Mouse (Mus musculus) gastrocnemius, postnatal 36 days (tissue): Measurements from ENCODE around the gene Gm49388. TPM values are rescaled to one million over a fixed set of nuclear protein-coding genes. Genes with fewer than 3 reads are reported as not detected.

Experiments
- DNase-seq, 2 experiments: peaks; one replicate each; pipeline ENCODE4 v3.0.0; 2022
- intact Hi-C: fragments of 180-260 bp; cut with DNase I; formaldehyde crosslinking; loops from one replicate; pipeline ENCODE4 v1.15.1; 2025
- total RNA-seq, 2 experiments: library from RNA; stranded (reverse); gene quantifications; 2 replicates each; pipeline ENCODE4 v1.2.3; 2021

The Gm49388 gene
- total RNA-seq, 2 experiments from 2014 or later, result 0.31 to 2.1 TPM

DNA sequence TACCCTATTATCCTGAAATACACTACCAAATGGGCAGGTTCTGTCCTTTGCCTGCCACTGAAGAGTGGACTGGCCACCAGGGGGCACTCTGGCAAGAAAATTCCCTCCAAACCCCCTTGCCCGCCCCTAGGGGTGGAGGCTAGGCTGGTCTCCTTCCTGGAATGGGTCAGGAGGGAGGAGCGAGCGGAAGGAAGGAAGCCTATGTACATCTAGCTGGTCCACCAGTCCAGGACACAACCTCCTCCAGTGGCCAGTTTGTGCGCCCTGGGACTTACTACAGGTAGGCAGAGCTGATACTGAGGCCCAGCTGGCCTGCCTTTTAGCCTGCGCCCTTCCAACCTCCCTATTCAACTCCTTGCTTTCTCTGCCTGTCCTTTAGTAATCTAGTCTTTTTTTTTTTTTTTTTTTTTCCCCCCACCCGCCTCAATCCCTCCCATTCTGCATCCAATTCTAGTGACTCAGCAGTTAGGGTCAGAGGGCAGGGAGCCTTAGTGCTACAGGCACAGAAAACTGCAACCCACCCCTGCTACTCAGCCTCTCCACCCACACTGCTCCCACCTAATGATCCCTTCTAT, 15.1 kb downstream of the Gm49388 start, which contains the start of gene Hsd3b7:
Hsd3b7 (plus strand) TSS at position 170 of the 575 bp plus-strand sequence.
- intact Hi-C loops, result loop anchor here (5.0 kb wide), 2 partner anchors 77 to 137 kb away; partner anchors contain the start of genes Zfp646 and Zfp668
- DNase-seq, result peak; percentile 93 to 94

DNA sequence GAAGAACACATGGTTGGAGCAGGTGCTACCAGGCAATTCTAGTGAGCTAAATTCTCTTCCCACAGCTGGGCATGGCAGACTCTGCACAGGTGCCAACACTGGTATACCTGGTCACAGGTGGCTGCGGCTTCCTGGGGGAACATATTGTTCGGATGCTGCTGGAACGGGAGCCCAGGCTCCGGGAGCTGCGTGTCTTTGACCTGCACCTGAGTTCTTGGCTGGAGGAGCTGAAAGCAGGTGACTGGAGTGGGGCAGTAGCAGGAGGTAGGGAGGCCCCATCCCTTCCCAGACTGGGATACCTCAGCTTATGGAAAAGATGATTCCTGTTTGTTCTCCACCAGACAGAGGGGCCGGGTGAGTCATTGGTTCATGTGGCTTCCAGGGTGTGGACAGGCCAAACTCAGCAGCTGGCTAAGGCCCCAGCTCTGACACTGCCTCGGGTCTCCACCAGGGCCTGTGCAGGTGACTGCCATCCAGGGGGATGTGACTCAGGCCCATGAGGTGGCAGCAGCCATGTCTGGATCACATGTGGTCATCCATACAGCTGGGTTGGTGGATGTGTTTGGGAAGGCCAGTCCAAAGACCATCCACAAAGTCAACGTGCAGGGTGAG, 15.7 kb downstream of the Gm49388 start:
- no peak for DNase-seq
- intact Hi-C loops, result loop anchor here (5.0 kb wide), 2 partner anchors 76 to 136 kb away; partner anchors contain the start of genes Zfp646 and Zfp668

DNA sequence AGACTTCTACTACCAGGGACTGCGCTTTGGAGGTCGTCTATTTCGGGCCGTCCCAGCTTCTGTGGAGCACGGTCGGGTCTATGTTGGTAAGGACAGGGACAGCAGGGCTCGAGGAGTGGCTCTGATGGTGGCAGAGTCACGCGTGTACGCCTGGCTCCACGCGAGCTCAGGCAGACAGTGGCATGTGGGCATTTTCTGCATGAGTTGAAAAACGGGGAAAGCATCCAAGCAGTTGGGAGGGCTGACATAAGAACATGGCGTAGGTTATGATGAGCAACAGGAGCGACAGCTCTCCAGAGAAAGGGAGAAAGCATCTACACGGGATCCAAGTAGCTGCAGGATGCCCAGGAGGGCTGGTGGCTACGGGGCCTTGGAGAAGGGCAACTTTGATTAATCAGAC, 16.9 kb downstream of the Gm49388 start:
- no peak for DNase-seq
- intact Hi-C loops, result loop anchor here (2.0 to 5.0 kb wide), 3 partner anchors 32 to 135 kb away; partner anchors contain the start of genes Zfp646 and Zfp668

DNA sequence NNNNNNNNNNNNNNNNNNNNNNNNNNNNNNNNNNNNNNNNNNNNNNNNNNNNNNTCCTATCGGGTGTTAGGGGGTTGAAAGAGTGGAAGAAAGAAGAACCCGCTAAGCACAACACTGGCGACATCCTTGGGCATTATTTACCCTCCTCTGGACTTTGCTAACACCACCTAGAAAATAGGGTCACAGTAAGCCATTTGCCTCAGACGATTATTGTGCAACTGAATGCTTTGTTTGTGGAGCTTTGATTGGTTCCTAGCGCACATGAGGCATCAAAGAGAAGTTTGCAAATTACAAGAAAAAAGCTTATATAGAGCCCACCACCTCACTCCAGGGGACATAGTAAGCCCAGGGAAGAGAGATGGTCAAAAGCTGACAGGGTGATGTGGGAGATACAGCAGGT, 23.4 kb downstream of the Gm49388 start:
- intact Hi-C loops, result no loop called here
- DNase-seq, result no peak

DNA sequence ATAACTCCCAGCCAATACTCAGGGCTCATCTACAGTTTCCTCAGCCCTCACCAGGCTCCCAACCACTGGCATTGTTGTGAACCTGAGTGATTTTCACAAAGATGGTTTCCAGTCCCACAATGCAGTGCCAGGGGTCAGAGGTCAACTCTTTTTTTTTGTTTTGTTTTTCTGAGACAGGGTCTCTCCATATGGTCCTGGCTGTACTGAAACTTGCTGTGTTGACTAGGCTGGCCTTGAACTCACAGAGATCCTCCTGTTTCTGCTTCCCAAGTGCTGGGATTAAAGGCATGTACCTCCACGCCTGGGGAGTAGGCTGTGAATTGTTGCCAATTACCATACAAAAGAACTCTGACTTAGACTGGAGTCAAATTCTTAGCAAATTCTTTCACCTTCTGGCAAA, 24.4 kb downstream of the Gm49388 start:
- intact Hi-C loops, result no loop called here
- DNase-seq, result no peak

DNA sequence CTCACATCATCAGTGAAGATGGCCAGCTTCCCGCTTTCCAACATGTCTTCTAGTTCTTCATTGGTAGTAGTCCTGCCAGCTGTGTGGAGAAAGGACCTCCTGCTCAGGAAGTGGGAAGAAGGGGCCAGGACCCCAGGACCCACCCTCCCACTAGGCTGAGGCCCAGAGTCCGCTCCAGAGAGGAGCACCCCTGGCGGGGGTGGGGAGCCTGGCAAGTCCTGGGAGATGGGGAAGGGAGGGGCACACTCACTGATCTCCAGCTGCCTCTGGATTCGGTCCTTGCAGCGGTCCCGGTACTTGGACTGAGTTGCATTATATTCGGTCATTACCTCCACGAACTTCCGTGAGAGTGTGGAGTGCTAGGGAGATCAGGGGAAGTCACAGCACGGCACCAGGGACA, 25.2 kb downstream of the Gm49388 start:
- intact Hi-C loops, result no loop called here
- peak in 1 of 2 experiments; percentile 2 for DNase-seq

DNA sequence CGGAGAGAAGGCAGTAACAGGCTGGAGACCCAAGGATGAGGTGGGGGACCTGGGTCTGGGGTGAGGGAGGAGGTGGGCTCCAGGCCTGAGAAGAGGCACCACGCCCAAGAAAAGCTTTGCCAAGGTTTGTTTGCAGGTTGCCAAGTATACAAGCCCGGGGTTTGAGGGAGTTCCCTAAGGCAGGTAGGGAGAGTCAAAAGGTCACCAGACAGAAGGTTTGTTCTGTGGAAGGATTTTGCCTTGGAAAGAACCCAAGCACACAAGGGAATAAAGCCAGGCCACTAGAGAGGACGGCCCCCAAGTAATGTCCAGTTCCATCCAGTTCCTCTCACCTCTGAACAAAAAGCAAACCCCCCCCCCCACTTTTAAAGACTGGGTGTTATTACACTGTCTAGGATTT, 25.8 kb downstream of the Gm49388 start:
- intact Hi-C loops, result no loop called here
- no peak for DNase-seq

DNA sequence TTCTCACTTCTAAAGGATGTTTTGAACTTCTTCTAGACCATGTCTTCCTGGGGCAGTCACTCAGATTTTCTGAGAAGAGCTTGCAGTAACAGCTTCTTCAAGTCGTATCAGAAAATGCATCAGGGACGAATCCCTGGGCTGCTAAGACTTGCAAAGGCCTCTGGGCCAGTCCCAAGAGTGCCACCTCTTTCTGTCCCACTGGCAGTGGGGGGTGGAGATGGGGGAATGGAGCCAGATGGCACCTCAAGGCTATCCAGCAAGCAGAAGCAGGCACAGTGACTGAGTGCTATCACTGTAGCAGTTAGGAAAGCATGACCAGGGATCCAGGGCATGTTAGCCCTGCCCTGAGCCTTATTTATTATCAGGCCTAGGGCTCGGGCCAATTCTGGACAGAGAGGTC, 26.9 kb downstream of the Gm49388 start:
- peak in 1 of 2 experiments; percentile 4 for DNase-seq

DNA sequence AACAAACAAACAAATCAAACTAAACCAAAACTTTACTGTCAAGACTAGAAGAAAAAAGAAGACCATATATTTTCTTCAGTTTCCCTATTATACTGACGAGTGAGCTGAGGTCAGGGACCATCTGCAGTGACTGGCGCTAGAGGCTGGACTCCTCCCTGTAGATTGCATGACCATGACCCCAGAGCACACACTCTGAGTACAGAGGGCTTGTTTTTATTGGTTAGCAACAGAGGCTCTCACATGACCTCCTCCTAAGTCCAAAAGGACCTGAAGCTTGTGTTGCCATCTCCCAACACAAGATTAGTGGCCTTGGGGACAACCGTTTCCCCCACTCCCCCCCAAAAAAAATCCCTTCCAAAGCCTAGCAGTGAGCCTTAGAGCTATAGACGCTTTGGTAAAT, 28.4 kb downstream of the Gm49388 start:
- DNase-seq, result no peak
- intact Hi-C loops, result no loop called here

More for the DNA sequence above, 26.9 kb downstream of the Gm49388 start:
- intact Hi-C loops, result no loop called here

DNA sequence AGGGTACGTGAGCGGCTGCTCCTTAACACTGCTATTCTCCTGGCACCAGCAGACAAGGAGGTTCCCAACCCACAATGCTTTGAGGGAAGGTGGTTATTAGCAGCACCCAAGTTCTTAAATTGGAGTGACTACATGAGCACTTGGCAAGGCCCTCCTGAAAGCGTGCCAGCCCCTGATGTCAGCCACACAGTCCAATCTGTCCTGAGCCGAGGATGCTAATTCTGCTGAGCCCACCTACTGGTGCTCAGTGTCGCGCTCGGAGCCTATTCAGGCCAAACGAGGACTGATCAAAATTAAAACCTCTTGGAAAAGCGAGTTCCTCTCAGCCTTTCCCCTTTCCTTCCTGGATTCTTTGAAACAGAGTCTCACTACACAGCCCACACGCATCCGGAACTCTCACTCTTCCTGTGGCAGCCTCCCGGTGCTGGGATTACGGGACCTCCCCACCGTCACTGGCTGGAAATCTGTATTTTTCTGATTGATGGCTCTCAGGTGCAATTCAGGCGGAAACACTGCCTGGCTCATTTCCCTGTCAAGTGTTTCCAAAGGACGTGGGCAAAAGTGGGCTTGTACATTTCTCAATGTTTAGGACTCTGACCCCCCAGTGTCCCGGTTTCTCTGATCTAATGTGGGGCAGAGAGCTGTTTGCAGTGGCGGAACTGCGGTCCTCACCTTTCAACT, 29.0 kb downstream of the Gm49388 start:
- DNase-seq, result peak; percentile 78 to 82
- intact Hi-C loops, result no loop called here

DNA sequence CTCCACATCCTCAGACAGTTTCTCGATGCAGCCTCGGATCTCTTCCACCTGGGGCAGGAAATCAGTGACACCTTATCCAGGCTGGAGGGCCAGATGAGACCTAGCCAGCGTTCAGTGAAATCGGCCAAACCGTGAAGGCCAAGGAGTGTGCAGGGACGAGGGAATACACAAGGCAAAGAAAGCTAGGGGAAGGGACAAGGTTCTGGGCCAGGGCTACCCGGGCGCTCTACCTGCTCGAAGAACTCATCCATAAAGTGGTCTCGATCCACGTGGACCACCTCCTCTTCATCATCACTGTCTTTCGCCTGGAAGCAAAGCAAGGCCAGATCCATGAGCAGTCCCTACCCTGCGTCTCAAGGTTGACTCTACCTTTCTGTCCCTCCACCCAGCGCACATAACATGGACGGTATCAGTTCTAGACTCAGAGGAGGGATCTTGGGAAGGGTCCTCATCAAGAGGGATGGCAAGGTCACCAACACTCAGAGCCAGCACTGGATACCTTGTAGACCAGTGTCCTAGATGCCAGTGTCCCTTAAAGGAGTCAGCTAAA, 29.8 kb downstream of the Gm49388 start:
- no peak for DNase-seq
- intact Hi-C loops, result no loop called here

DNA sequence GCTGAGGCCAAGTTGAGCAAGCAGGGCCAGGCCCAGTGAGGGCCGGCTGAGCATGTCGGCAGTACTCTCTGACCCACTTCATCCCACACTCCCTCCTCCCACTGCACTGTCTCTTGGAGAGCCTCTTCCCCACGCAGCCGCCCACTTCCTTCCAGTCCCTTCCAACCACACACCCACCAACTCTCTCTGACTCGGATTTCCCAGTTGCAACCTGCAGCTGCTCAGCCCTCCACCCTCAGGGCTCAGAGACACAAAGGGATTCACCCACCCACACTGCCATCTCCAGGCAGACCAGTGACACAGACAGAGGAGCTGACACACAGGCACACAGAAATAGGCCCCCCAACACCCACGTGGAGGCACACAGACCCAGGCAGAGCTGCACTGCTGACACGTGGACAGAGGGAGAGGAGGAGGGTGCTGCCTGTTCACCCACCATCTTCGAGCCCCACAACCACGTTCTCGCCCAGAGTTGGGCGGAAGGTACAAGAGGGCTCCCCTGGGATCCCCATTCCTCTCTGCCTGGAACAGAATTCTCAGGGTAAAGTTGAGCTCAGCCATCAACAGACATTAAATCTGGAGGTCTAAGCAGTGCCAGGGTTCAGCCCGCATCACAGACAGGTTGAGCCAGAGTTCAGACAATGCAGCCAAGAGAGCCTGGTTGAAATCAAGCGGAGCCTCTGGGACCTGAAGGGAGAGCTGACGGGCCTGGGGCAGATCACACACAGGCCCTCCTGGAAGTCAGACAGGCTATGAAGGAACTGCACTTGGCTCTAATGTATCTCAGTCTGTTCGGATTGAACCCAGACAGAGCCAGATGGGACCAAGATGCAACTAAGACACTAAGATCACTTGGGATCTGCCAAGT, 30.8 kb downstream of the Gm49388 start:
- intact Hi-C loops, result no loop called here
- peak; percentile 61 to 66 for DNase-seq

DNA sequence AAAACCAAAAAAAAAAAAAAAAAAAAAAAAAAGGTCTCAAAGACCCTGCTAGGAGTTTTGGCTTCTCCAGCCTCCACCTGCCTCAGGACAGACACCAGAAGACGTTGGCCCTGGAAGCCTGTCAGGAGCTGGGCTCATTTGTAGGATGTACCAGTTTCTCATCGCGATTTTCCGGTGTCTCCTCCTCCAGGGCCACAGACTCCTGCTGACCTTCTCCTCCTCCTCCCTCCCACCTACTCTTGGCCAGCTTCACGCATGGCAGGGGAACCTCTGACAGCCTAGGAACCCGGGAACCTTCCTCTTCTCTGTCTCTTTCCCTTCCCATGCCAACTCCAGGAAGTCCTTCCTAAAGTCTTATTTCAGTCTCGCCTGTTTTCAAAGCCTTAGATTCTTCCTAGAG, 31.6 kb downstream of the Gm49388 start:
- intact Hi-C loops, result no loop called here
- DNase-seq, result no peak

DNA sequence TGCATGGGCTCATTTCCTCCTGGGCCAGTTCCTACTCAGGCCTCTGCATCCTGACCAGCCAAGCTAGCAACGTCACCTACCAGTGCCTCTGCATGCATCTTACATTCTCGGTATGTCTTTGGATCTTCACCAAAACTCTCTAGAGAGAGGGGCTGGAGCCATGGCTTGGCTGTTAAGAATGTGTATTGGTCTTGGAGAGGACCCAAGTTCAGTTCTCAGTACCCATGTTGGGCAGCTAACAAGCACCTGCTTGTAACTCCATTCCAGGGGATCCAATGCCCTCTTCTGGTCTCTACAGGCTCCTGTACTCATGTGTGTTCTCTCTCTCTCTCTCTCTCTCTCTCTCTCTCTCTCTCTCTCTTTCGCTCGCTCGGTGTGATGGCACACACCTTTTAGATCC, 32.4 kb downstream of the Gm49388 start:
- DNase-seq, result no peak
- intact Hi-C loops, result no loop called here

DNA sequence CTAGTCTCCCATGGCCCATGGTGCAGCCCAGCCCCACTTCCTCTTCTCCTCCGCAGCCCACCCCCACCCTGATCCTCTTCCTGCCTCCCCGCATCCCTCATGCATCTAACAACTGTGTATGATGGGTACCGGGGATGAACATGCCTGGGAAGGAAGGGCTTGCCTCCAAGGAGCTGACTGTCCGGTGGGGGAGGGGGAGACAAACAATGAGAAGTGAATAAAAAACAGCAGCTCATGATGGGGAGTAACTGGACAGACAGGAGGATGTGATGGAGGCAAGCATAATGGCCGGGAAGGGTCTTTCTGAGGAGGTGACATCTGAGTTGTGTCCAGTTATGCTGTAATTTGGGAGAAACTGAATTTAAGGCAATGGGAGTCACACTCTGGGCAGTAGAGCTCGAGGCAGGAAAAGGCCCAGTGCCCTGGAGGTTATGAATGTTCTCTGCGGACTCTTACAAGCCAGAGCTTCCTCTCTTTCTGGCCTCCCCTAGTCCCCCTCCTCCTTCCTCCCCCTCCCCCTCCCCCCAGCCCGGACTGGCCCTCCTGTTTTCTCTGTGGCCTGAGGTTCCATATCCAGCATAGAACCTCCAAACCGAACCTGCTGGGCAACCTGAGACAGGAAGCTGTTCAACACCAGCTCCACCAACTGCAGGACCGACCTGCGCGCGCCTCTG, 35.6 kb downstream of the Gm49388 start:
- no peak for DNase-seq
- intact Hi-C loops, result no loop called here

DNA sequence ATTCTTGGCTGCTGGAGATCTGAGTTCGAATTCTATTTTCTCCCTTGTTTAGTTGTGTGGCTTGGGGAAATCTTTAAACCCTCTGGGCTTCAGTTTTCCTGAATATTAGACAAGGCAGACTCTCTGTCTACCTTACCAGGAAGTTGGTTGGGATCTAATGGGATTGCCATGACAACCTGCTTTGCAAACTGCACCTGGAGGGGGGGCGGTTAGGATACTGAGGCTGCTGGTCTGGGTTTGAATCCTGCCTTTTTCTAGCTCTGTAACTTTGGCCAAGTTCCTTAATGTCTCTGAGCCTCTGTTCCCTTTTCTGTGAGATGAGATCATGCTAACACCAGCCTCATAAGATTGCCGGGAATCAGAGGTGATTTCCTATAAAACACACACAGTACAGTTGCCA, 37.1 kb downstream of the Gm49388 start:
- DNase-seq, result no peak
- intact Hi-C loops, result no loop called here

DNA sequence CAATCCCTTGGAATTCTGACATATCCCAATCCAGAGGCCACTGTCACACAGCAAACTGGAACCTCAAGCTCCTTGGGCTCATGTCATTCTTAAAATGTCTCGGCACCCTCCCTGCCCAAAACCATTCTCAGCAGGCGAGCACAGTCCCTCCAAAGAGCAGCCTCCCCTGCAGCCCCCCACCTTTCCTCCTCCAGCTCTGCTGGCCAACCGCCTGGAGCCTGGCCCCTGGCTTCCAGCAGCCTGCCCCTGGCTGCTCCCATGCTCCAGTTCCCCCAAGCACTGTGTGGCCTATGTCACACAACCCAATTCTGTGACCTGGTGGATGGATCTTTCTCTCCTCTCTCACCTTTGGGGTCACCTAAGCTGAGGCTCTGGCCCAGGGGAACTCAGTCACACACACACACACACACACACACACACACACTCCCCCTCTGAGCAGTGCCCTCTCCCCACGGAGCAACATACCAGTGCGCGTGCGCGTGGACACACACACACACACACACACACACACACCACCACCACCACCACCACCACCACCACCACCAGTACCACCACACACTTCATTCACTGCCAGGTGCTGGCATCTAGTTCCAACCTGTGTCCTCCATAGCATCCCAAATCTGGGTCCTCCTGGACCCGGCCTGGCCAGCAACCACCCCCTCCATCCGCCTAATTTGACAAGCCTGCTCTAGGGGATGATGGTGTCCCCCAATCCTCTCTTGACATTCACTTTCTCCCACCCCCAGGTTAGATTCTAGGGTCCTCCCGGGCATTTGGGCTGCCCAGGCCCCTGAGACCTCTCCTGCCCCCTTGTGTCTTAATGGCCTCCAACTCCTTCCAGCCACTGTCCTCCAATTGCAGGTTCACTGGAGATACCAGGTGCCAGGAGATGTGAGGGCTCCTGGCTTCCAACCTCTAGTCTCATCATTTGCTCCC, 38.1 kb downstream of the Gm49388 start:
- DNase-seq, result no peak
- intact Hi-C loops, result no loop called here

DNA sequence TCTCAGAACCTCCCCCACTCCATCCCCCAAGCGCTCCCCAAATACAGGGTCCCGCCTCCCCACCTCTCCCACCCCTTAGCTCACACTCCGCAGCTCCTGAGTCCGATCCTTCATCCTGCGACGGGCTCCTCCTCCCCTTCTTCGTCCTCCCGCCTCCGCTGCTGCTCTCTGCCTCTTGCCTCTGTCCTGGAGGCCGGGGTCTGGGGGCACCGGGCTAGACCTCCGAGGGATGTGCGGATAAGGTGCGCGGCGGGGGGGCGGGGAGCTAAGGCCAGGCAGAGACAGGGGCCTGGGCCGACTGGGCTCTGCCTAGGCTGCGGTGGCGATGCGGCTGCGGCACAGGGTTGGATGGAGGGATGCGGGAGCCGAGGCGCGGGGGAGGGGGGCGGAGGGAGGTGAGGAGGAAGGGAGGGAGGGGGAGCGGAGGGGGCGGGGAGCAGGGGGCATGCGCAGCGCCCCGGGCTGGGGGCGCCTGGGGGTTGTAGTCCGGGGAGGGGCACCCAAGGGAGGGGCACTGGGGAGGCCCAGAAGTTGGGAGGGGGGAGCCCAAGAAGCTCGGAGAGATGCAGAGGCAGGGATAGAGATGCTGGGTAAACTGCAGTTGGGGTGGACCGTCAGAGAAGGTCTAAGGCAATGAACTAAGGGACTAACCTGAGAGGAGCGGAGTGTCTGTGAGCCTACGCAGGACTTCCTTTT, 38.9 kb downstream of the Gm49388 start, which contains the start of the genes Stx4a and Stx1b:
Stx4a (plus strand) TSS at position 119 of the 696 bp plus-strand sequence.
Stx1b (minus strand) TSS at position 374 of the 696 bp plus-strand sequence.
- intact Hi-C loops, result no loop called here

More for the DNA sequence above, 38.9 kb downstream of the Gm49388 start, which contains the start of the genes Stx4a and Stx1b:
- no peak for DNase-seq
